Mouse (Mus musculus) left cerebral cortex, postnatal 14 days (tissue): ENCODE measurements at regions not wholly inside any gene's neighbourhood (a gene's known extent, or its start where the extent isn't known, plus 50 kb on each side); places are given as distances from the start of the nearest gene placed in this dataset.

Source experiments
- DNase-seq, 2 experiments: peaks; one replicate each; pipeline ENCODE4 v3.0.0; 2021 to 2022; ENCODE audit warnings: low spot score in 2 of 2, mixed read lengths in 1 of 2
- intact Hi-C: fragments of 180-260 bp; cut with DNase I; formaldehyde crosslinking; loops from one replicate; pipeline ENCODE4 v1.15.1; 2025

GRCm38 (mm10) chr1:38739018-38739417 lies 74.3 kb upstream of the Aff3 start:
- intact Hi-C loops: no loop called here
- no peak for DNase-seq

DNA sequence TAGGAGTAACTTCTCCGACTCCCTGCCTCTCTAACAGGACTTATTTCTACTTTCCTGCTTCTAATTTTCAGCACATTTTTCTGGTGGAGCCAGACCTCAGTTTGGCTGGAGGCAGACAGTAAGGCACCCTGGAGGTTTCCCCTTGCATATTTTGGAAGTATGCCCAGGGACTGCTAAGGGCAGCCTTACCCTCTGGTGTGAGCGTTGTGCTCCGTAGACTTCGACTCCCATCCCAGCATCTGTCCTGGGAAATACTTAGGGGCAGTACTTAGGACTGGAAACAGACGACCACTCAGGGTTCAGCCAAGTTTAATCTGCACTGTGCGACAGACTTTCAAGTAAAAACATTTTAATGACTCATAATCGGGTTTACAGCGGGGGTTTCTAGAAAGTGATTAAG lies 71.0 kb upstream of the Aff3 start:
- intact Hi-C loops: no loop called here
- DNase-seq: no peak

GRCm38 (mm10) chr1:38733201-38733600 lies 68.4 kb upstream of the Aff3 start:
- no peak for DNase-seq
- intact Hi-C loops: loop anchor here (5.0 kb wide), 1 partner anchor 96 kb away; no protein-coding TSS in a partner anchor

DNA sequence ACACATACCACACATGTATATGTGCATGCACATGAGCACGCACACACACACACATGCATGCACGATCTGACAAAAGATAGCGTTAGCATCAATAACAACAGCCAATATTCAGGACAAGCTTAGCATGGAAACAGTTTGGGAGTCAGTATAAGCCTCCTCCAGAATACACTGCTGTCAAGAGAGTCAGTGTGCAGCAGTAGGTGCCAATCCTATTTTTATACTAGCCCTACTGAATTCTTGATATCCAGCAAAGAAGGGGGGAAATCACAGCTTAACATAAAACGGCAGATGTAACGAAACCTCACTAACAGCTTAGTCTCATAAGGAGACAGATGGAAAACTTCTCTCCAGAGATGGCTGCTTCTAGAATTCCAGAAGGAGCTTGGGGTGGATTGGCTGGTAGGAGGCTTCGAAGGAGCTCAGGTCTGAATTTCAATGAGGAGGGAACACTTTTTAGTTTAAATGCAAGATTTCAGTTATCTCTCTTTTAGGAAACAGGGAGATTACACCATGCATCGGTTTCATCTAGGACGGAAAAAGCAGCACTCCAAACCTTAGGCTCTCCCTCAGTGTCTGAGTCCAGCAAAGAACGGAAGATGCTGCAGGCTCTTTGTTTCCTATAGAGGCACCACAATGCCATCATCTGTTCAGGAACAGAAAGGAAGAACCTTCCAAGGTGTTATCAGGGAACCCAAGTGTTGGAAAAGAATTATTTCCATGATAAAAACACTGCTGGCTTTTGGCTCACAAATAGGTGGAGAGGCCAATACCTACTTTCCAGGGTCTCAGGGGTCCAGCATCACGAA lies 65.4 kb upstream of the Aff3 start:
- intact Hi-C loops: loop anchor here (5.0 kb wide), 1 partner anchor 93 kb away; no protein-coding TSS in a partner anchor
- DNase-seq: peak; percentile 39 to 80

- intact Hi-C loops: no loop called here
- no peak for DNase-seq
Measured at GRCm38 (mm10) chr1:38725805-38726204, 61.0 kb upstream of the Aff3 start.

DNA sequence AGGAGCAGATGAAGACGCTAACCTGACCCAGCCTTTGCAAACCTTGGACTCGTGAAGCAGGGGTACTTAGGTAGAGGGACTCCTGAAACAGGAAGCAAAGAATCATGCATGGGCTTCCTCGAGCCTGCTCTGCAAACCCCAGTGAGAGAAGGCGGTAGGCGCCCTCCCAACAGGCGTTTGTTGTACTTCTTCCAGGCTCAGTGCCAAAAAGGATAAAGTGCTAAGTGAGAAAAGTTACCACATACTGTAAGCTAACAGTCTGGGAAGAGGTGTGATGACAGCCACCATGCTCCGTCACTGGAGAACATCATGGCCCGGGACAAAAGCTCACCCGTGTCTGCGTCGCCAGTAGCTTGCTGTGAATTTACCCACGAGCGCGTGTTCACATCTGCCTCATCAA lies 59.9 kb upstream of the Aff3 start:
- no peak for DNase-seq
- intact Hi-C loops: no loop called here

- intact Hi-C loops: no loop called here
- DNase-seq: no peak
Measured at GRCm38 (mm10) chr1:38722155-38722554, 57.4 kb upstream of the Aff3 start.

GRCm38 (mm10) chr1:38720287-38720686 lies 55.5 kb upstream of the Aff3 start:
- no peak for DNase-seq
- intact Hi-C loops: no loop called here

GRCm38 (mm10) chr1:38715621-38716020 lies 50.9 kb upstream of the Aff3 start:
- DNase-seq: peak in 1 of 2 experiments; percentile 25
- intact Hi-C loops: no loop called here
